8 mouse cellular contexts compared by ENCODE assay signal in the genomic region with DNA sequence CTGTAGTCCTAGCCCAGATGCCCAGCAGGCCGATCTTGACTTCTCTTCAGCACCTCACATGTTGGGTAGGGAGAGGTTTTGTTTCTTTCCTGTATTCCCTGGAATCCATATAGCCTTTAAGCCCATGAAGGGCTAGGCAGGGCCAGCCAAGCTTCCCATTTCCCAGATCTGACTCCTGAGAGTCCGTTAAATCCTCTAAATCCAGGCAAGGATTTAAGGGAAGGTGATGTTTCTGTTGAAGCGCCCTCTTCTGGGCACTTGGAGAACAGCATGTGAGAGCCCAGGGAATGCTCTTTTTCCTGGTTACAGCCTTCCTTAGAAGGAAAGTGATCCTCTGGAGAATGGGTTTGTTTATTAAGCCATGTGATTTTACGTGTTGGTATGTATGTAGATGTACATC. TPM values are rescaled to one million over a fixed set of nuclear protein-coding genes. Genes with fewer than 3 reads are reported as not detected.
DNase-seq lines count a peak whose midpoint lies in the region; ATAC-seq and TF ChIP-seq lines count a peak whose summit lies in the region.
"Had no signal": no experiment of that assay in that cellular context is flagged by ENCODE, and none has a peak within 500 bp of the region (broad histone marks: within the 10 kb centered on the region; RNA-seq: fewer than 3 reads in every experiment).

No protein-coding gene starts in this region.

- 36% methylated on average over 4 of the region's 4 CpGs for WGBS in kidney, adult 2 months
- WGBS in kidney, embryonic 14.5 days, result 37% methylated on average over 4 of the region's 4 CpGs

- no peak for TF ChIP-seq POLR2A in kidney, adult 2 months (IDR thresholded peaks at IDR 0.05; ENCODE audit: low read depth, low read length)
- no peak for TF ChIP-seq POLR2A in CH12.LX (IDR thresholded peaks at IDR 0.05; ENCODE audit: low read depth, low read length)

- H3K4me3 ChIP-seq in kidney, adult 2 months (ENCODE audit: insufficient read depth, low read depth, low read length), result no peak overlapping the region
- H3K4me3 ChIP-seq in kidney, embryonic 14.5 days (ENCODE audit: low read length), result no peak overlapping the region
- H3K4me3 ChIP-seq in CH12.LX (replicated peaks in 1 of 3; ENCODE audit: low read depth in 2 of 3, low read length in 2 of 3, poor library complexity in 1 of 3), result no peak overlapping the region
- H3K4me3 ChIP-seq: limb, embryonic 13.5 days had no signal

- no peak for TF ChIP-seq EP300 in CH12.LX (IDR thresholded peaks at IDR 0.05; ENCODE audit: low read length)

- dilution Hi-C loops in CH12.LX (cut with MboI; ENCODE audit: extremely low pct_ligation_motif_present, extremely low pct_unique_long_range_greater_than_20kb, low sequenced_read_pairs), result no loop called here

- ATAC-seq in kidney, embryonic 14.5 days (ENCODE audit: low FRiP score, low TSS enrichment), result no peak

- no peaks in the 10 kb centered on the region for H3K27me3 ChIP-seq in kidney, adult 2 months (replicated peaks; ENCODE audit: control insufficient read depth, insufficient read depth, low read length)
- H3K27me3 ChIP-seq in kidney, embryonic 14.5 days (ENCODE audit: control insufficient read depth, insufficient read depth, low read length), result no peaks in the 10 kb centered on the region
- peaks cover 17% of the 10 kb centered on the region for H3K27me3 ChIP-seq in CH12.LX (replicated peaks)
- H3K27me3 ChIP-seq: limb, embryonic 13.5 days had no signal

- no peak overlapping the region for H3K27ac ChIP-seq in kidney, adult 2 months (ENCODE audit: insufficient read depth, low read depth, low read length)
- H3K27ac ChIP-seq in kidney, embryonic 14.5 days (ENCODE audit: low read depth, low read length), result no peak overlapping the region
- no peak overlapping the region for H3K27ac ChIP-seq in CH12.LX (ENCODE audit: insufficient read depth, low read depth)
- H3K27ac ChIP-seq: limb, embryonic 13.5 days had no signal

- no peaks in the 10 kb centered on the region for H3K9me3 ChIP-seq in kidney, embryonic 14.5 days (ENCODE audit: control insufficient read depth, low read length)
- peaks cover 10% of the 10 kb centered on the region for H3K9me3 ChIP-seq in CH12.LX (replicated peaks; ENCODE audit: low read length)
- H3K9me3 ChIP-seq: limb, embryonic 13.5 days had no signal

- TF ChIP-seq CTCF in kidney, adult 2 months (conservative IDR thresholded peaks at IDR 0.05; ENCODE audit: insufficient read depth, insufficient read length, low read depth, low read length), result peak; percentile 67
- peak; percentile 75 to 97 for TF ChIP-seq CTCF in CH12.LX (conservative IDR thresholded peaks at IDR 0.05 in 1 of 2, IDR thresholded peaks at IDR 0.05 in 1 of 2; ENCODE audit: low read depth in 2 of 2, low read length in 2 of 2)

- DNase-seq in kidney, adult 2 months, result peak; percentile 65
- peak; percentile 42 for DNase-seq in A20 (ENCODE audit: low read depth, low spot score)
- DNase-seq in CH12.LX (ENCODE audit: extremely low read depth), result no peak
- peak; percentile 78 to 84 for DNase-seq in cerebellum, postnatal 25 days
- peak; percentile 39 for DNase-seq in layer of hippocampus, adult 9-10 months (ENCODE audit: low spot score)
- peak; percentile 65 to 77 for DNase-seq in right cerebral cortex, adult 2 months (ENCODE audit: low spot score in 2 of 2)

- TF ChIP-seq RAD21 in CH12.LX (IDR thresholded peaks at IDR 0.05; ENCODE audit: low read depth, low read length), result no peak; the same call in 1 of the 2 replicates

- H3K9ac ChIP-seq in kidney, embryonic 14.5 days (ENCODE audit: low read depth, low read length), result no peak overlapping the region
- H3K9ac ChIP-seq in CH12.LX (ENCODE audit: insufficient read depth, low read depth), result no peak overlapping the region
- H3K9ac ChIP-seq: limb, embryonic 13.5 days had no signal

- no peaks in the 10 kb centered on the region for H3K79me2 ChIP-seq in CH12.LX (replicated peaks; ENCODE audit: control insufficient read depth, extremely low read depth, insufficient read depth, poor library complexity, severe bottlenecking)

- no peak overlapping the region for H3K4me2 ChIP-seq in kidney, embryonic 14.5 days (replicated peaks; ENCODE audit: low read depth, low read length)
- no peak overlapping the region for H3K4me2 ChIP-seq in CH12.LX (ENCODE audit: insufficient read depth, low read depth, poor library complexity, severe bottlenecking)
- H3K4me2 ChIP-seq: limb, embryonic 13.5 days had no signal

- no peaks in the 10 kb centered on the region for H3K4me1 ChIP-seq in kidney, adult 2 months (ENCODE audit: control insufficient read depth, insufficient read depth, low read length)
- H3K4me1 ChIP-seq in kidney, embryonic 14.5 days (ENCODE audit: control insufficient read depth, insufficient read depth, low read length), result peaks cover 8% of the 10 kb centered on the region
- peaks cover 13 to 31% of the 10 kb centered on the region in 2 experiments for H3K4me1 ChIP-seq in CH12.LX (ENCODE audit: control insufficient read depth in 1 of 2, insufficient read depth in 2 of 2)

- in situ Hi-C loops in CH12.LX (cut with MboI; ENCODE audit: low pct_ligation_motif_present, low pct_unique_long_range_greater_than_20kb, low sequenced_read_pairs), result no loop called here

- H3K36me3 ChIP-seq in kidney, adult 2 months (ENCODE audit: control insufficient read depth, insufficient read depth, low read length), result no peaks in the 10 kb centered on the region
- H3K36me3 ChIP-seq in kidney, embryonic 14.5 days (ENCODE audit: control insufficient read depth, insufficient read depth, low read length), result peaks cover 85% of the 10 kb centered on the region
- no peaks in the 10 kb centered on the region for H3K36me3 ChIP-seq in CH12.LX (replicated peaks in 1 of 2; ENCODE audit: control insufficient read depth in 1 of 2, insufficient read depth in 1 of 2, low read length in 1 of 2)

TF ChIP-seq in CH12.LX, 34 proteins besides CTCF, POLR2A, EP300 and RAD21:
- no peak for TF ChIP-seq UBTF (IDR thresholded peaks at IDR 0.05; ENCODE audit: low read depth, low read length)
- TF ChIP-seq TCF12 (IDR thresholded peaks at IDR 0.05; ENCODE audit: low read depth, low read length), result no peak
- no peak for TF ChIP-seq MAFK (IDR thresholded peaks at IDR 0.05; ENCODE audit: insufficient replicate concordance, low read length)
- TF ChIP-seq SMC3 (IDR thresholded peaks at IDR 0.05; ENCODE audit: low read depth, low read length), result peak; percentile 30; the same call in 1 of the 2 replicates

RNA-seq across cellular contexts. Expression of gene Nynrin, which starts 13.2 kb away (rescaled TPM):
- polyA plus RNA-seq in kidney, adult 2 months (2012; rRNA removed), result 6.6 and 7.6 TPM in 2 replicates
- polyA plus RNA-seq in kidney, embryonic 14.5 days (2014; fragmentation: Nextera tagmentation; extraction: Ambion mirVana), result 11.0 and 15.6 TPM in 2 replicates
- total RNA-seq in CH12.LX (2012; rRNA removed), result under 0.01 and 0.04 TPM in 2 replicates
- not detected in 2 replicates for total RNA-seq in CH12.LX (2014; rRNA removed)
- 0.04 and 0.10 TPM in 2 replicates for polyA plus RNA-seq in CH12.LX (2012; ENCODE audit: insufficient read length, low read depth)

RNA-seq across cellular contexts. Expression of gene Cbln3, which starts 17.2 kb away (rescaled TPM):
- 0.08 and 0.13 TPM in 2 replicates for polyA plus RNA-seq in kidney, adult 2 months (2012; rRNA removed)
- polyA plus RNA-seq in kidney, embryonic 14.5 days (2014; fragmentation: Nextera tagmentation; extraction: Ambion mirVana), result 0.23 and 0.31 TPM in 2 replicates
- total RNA-seq in CH12.LX (2012; rRNA removed) (0.08 and 0.17 TPM in 2 replicates), CH12.LX (2014; rRNA removed) (0.14 and 0.26 TPM in 2 replicates)
- polyA plus RNA-seq in CH12.LX (2012; ENCODE audit: insufficient read length, low read depth), result 0.14 and 0.24 TPM in 2 replicates

RNA-seq across cellular contexts. Expression of gene Khnyn, which starts 17.8 kb away (rescaled TPM):
- 11.1 and 11.9 TPM in 2 replicates for polyA plus RNA-seq in kidney, adult 2 months (2012; rRNA removed)
- polyA plus RNA-seq in kidney, embryonic 14.5 days (2014; fragmentation: Nextera tagmentation; extraction: Ambion mirVana), result 7.0 and 9.7 TPM in 2 replicates
- total RNA-seq in CH12.LX (2012; rRNA removed), result 32.8 and 50.6 TPM in 2 replicates
- 31.1 and 35.8 TPM in 2 replicates for total RNA-seq in CH12.LX (2014; rRNA removed)
- 29.8 and 31.8 TPM in 2 replicates for polyA plus RNA-seq in CH12.LX (2012; ENCODE audit: insufficient read length, low read depth)

RNA-seq across cellular contexts. Expression of gene Sdr39u1, which starts 33.1 kb away (rescaled TPM):
- polyA plus RNA-seq in kidney, adult 2 months (2012; rRNA removed), result 132 and 133 TPM in 2 replicates
- polyA plus RNA-seq in kidney, embryonic 14.5 days (2014; fragmentation: Nextera tagmentation; extraction: Ambion mirVana), result 61.3 and 64.7 TPM in 2 replicates
- total RNA-seq in CH12.LX (2012; rRNA removed) (66.7 and 77.6 TPM in 2 replicates), CH12.LX (2014; rRNA removed) (61.4 and 66.0 TPM in 2 replicates)
- 73.2 and 90.8 TPM in 2 replicates for polyA plus RNA-seq in CH12.LX (2012; ENCODE audit: insufficient read length, low read depth)

RNA-seq across cellular contexts. Expression of gene Nfatc4, which starts 44.0 kb away (rescaled TPM):
- polyA plus RNA-seq in kidney, adult 2 months (2012; rRNA removed), result 4.3 and 5.0 TPM in 2 replicates
- polyA plus RNA-seq in kidney, embryonic 14.5 days (2014; fragmentation: Nextera tagmentation; extraction: Ambion mirVana), result 26.3 and 33.8 TPM in 2 replicates
- total RNA-seq in CH12.LX (2012; rRNA removed) (not detected in 2 replicates), CH12.LX (2014; rRNA removed) (not detected in 2 replicates)
- polyA plus RNA-seq in CH12.LX (2012; ENCODE audit: insufficient read length, low read depth), result not detected in 2 replicates
